Comparison of ENCODE assay signal across 8 mouse cellular contexts in the genomic region with DNA sequence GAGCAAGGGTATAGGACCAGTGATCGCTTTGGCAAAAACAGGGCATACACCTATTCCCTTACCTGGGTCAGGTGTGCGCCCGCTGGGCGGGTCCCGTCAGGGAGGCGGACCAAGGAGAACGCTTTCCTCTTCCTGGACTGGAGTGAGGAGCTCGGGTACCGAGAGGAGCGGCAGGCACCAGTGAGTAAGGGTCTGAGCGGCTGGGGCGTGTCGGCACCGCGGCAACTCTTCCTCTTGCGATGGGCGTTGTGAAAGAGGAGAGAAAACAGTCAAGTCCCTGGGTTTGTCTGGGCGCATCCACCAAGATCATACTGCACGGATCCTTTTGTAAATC. TPM values are rescaled to one million over a fixed set of nuclear protein-coding genes. Genes with fewer than 3 reads are reported as not detected.
A peak's percentile ranks its signal among the peaks of the same experiment; 100 is the strongest.
DNase-seq lines count a peak whose midpoint lies in the region; ATAC-seq and TF ChIP-seq lines count a peak whose summit lies in the region.

No protein-coding gene starts in this region.

- H3K4me1 ChIP-seq in intestine, embryonic 15.5 days (replicated peaks): peaks cover 7% of the 10 kb centered on the region; the same call in 1 of the 2 replicates
- H3K4me1 ChIP-seq in limb, embryonic 10.5 days: peaks cover 10% of the 10 kb centered on the region
- H3K4me1 ChIP-seq in spleen, adult 2 months (ENCODE audit: control insufficient read depth, insufficient read depth, insufficient read length): peaks cover 7% of the 10 kb centered on the region; the same call in 1 of the 2 replicates

- no peaks in the 10 kb centered on the region for H3K9me3 ChIP-seq in intestine, embryonic 15.5 days
- H3K9me3 ChIP-seq in limb, embryonic 10.5 days (replicated peaks): no peaks in the 10 kb centered on the region

- 0% methylated on average over 18 of the region's 19 CpGs for WGBS in intestine, embryonic 15.5 days
- under 1% methylated on average over 19 of the region's 19 CpGs for WGBS in limb, embryonic 10.5 days
- WGBS in spleen, adult 2 months: under 1% methylated on average over 19 of the region's 19 CpGs

- peak; percentile 73 for ATAC-seq in cerebellum, adult (ENCODE audit: insufficient number of reproducible peaks, low FRiP score, low TSS enrichment)
- ATAC-seq in intestine, embryonic 15.5 days: peak; percentile 93
- ATAC-seq in megakaryocyte-erythroid progenitor cell, adult 5-6 weeks (replicated peaks; ENCODE audit: low FRiP score, low TSS enrichment, poor library complexity, severe bottlenecking): 0 out of 2 replicates have a peak, but pooled peaks have one; percentile 5

- TF ChIP-seq CTCF in spleen, adult 2 months (IDR thresholded peaks at IDR 0.05; ENCODE audit: extremely low read depth, insufficient read depth, insufficient read length, insufficient replicate concordance): no peak

- H3K27me3 ChIP-seq in intestine, embryonic 15.5 days (replicated peaks): no peaks in the 10 kb centered on the region
- H3K27me3 ChIP-seq in limb, embryonic 10.5 days (ENCODE audit: low read depth, poor library complexity, severe bottlenecking): peaks cover 6% of the 10 kb centered on the region
- no peaks in the 10 kb centered on the region for H3K27me3 ChIP-seq in spleen, adult 2 months (ENCODE audit: control insufficient read depth, insufficient read depth, low read length)

- peak overlapping the region; percentile 59 for H3K4me3 ChIP-seq in intestine, embryonic 15.5 days (replicated peaks)
- H3K4me3 ChIP-seq in limb, embryonic 10.5 days: peak overlapping the region; percentile 71
- H3K4me3 ChIP-seq in spleen, adult 2 months (ENCODE audit: extremely low read depth, insufficient read depth, insufficient read length): peak overlapping the region; percentile 88

- no peak for DNase-seq in cerebellum, adult 9-10 months
- DNase-seq in cerebellum, adult 9-11 months: peak; percentile 76
- DNase-seq in frontal cortex, adult 2 months (ENCODE audit: extremely low spot score in 1 of 2, low spot score in 1 of 2): peak; percentile 15 to 35
- DNase-seq in limb, embryonic 10.5 days (ENCODE audit: low spot score): peak; percentile 64
- DNase-seq in spleen, adult 2 months (ENCODE audit: low read depth in 1 of 2, low spot score in 2 of 2): peak in 1 of 2 experiments; percentile 29

- H3K27ac ChIP-seq in intestine, embryonic 15.5 days: peak overlapping the region; percentile 59; the same call in 1 of the 2 replicates
- peak overlapping the region; percentile 90 for H3K27ac ChIP-seq in limb, embryonic 10.5 days
- no peak overlapping the region for H3K27ac ChIP-seq in spleen, adult 2 months (ENCODE audit: insufficient read depth, low read length)

- no peak for TF ChIP-seq POLR2A in spleen, adult 2 months (IDR thresholded peaks at IDR 0.05; ENCODE audit: low read depth, low read length)

- H3K36me3 ChIP-seq in intestine, embryonic 15.5 days: no peaks in the 10 kb centered on the region
- H3K36me3 ChIP-seq in limb, embryonic 10.5 days: peaks cover 3% of the 10 kb centered on the region; the same call in 1 of the 2 replicates
- H3K36me3 ChIP-seq in spleen, adult 2 months (ENCODE audit: control insufficient read depth, insufficient read depth, low read length): no peaks in the 10 kb centered on the region

- H3K9ac ChIP-seq in intestine, embryonic 15.5 days: peak overlapping the region; percentile 61

- H3K4me2 ChIP-seq in intestine, embryonic 15.5 days (replicated peaks): peak overlapping the region; percentile 84

RNA-seq across cellular contexts. Expression of gene Sh3yl1, which starts 0.5 kb away (rescaled TPM):
- polyA plus RNA-seq in frontal cortex, adult 2 months (2012; rRNA removed): 8.3 and 9.9 TPM in 2 replicates
- polyA plus RNA-seq in intestine, embryonic 15.5 days (2015; fragmentation: Nextera tagmentation; extraction: Ambion mirVana): 22.9 and 25.3 TPM in 2 replicates
- 8.6 and 12.6 TPM in 2 replicates for polyA plus RNA-seq in limb, embryonic 10.5 days (2016; fragmentation: Nextera tagmentation; extraction: Ambion mirVana)
- total RNA-seq in megakaryocyte-erythroid progenitor cell, adult 5-6 weeks (2014; fragmentation: Nextera tagmentation): 1.2 and 6.5 TPM in 2 replicates
- total RNA-seq in megakaryocyte-erythroid progenitor cell, adult 5-6 weeks (2017): 1.1 and 1.3 TPM in 2 replicates
- 1.3 and 1.8 TPM in 2 replicates for polyA plus RNA-seq in spleen, adult 2 months (2012; rRNA removed)

RNA-seq across cellular contexts. Expression of gene Acp1, which starts 0.6 kb away (rescaled TPM):
- polyA plus RNA-seq in frontal cortex, adult 2 months (2012; rRNA removed): 25.1 and 32.3 TPM in 2 replicates
- 178 and 179 TPM in 2 replicates for polyA plus RNA-seq in intestine, embryonic 15.5 days (2015; fragmentation: Nextera tagmentation; extraction: Ambion mirVana)
- 224 and 228 TPM in 2 replicates for polyA plus RNA-seq in limb, embryonic 10.5 days (2016; fragmentation: Nextera tagmentation; extraction: Ambion mirVana)
- 85.7 and 114 TPM in 2 replicates for total RNA-seq in megakaryocyte-erythroid progenitor cell, adult 5-6 weeks (2014; fragmentation: Nextera tagmentation)
- total RNA-seq in megakaryocyte-erythroid progenitor cell, adult 5-6 weeks (2017): 124 and 143 TPM in 2 replicates
- 4.1 and 7.0 TPM in 2 replicates for polyA plus RNA-seq in spleen, adult 2 months (2012; rRNA removed)

RNA-seq across cellular contexts. Expression of gene Alkal2, which starts 27.9 kb away (rescaled TPM):
- polyA plus RNA-seq in frontal cortex, adult 2 months (2012; rRNA removed): 1.0 and 1.5 TPM in 2 replicates
- 0.87 and 1.2 TPM in 2 replicates for polyA plus RNA-seq in intestine, embryonic 15.5 days (2015; fragmentation: Nextera tagmentation; extraction: Ambion mirVana)
- 0.14 TPM in 1 of 2 replicates, not detected in the other for polyA plus RNA-seq in limb, embryonic 10.5 days (2016; fragmentation: Nextera tagmentation; extraction: Ambion mirVana)
- not detected in 2 replicates for total RNA-seq in megakaryocyte-erythroid progenitor cell, adult 5-6 weeks (2014; fragmentation: Nextera tagmentation)
- total RNA-seq in megakaryocyte-erythroid progenitor cell, adult 5-6 weeks (2017): not detected in 2 replicates
- polyA plus RNA-seq in spleen, adult 2 months (2012; rRNA removed): 0.14 TPM in 1 of 2 replicates, not detected in the other

Comparison
In these comparisons a context has a peak if more than half of its experiments do, and no peak if none do; other contexts are left out.
1. ATAC-seq: peak in every context shown above with its lines; median percentile 93 in intestine, embryonic 15.5 days; 73 in cerebellum, adult; 5 in megakaryocyte-erythroid progenitor cell, adult 5-6 weeks.